Mouse (Mus musculus): ENCODE data around the gene Arhgap23. TPM values are rescaled to one million over a fixed set of nuclear protein-coding genes. Genes with fewer than 3 reads are reported as not detected.

The Arhgap23 gene
- polyA plus RNA-seq, 1 experiment, result 14.9 TPM

DNA sequence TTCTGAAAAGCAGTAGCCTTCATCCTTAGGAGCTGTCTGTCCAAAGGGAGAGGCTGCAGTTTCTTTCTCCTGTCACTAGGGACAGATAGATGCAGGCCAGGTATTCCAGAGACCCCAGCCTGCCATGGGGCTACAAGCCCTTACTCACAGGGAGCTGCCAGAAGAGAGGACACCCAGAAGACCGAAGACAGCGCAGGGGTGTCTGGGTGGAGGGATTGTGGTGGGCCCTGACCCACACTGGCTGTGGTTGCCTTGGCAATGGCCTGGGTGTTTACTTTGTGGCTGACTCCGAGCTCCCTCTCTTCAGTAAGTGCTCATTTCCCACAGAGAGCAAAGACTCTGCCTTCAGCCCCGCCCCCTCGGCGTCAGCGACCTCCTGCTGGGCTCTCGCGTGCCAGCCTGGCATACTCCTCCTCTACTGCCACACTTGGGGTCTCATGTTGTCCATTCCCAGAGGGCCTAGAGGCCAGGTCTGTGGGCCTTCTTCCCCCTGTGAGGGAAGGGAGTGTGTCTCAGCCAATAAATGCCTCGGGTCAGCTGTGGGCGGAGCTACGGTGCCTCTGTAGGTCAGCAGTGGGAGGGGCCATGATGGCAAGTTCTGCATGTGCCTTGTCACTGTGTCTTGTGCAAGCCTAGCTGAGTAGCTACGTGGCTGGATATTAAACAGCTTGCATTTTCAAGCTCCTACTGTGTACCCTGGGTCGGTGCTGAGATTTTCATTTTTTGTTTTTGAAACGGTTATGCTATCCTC lies 19.5 kb downstream of the Arhgap23 start:
- 5% methylated on average over 15 of the region's 15 CpGs for WGBS
- TF ChIP-seq CTCF (conservative IDR thresholded peaks at IDR 0.05; ENCODE audit: insufficient read depth, insufficient read length, low read depth, low read length) (peak; percentile 36; the same call in 1 of the 2 replicates), POLR2A (IDR thresholded peaks at IDR 0.05; ENCODE audit: low read depth, low read length) (no peak)
- H3K36me3 ChIP-seq (ENCODE audit: control insufficient read depth, insufficient read depth, low read length), result no peaks in the 10 kb centered on the region
- peak overlapping the region; percentile 61 for H3K4me3 ChIP-seq (ENCODE audit: insufficient read depth, low read depth, low read length)
- peaks cover 22% of the 10 kb centered on the region for H3K4me1 ChIP-seq (ENCODE audit: control insufficient read depth, insufficient read depth, low read length)
- peak overlapping the region; percentile 89 for H3K27ac ChIP-seq (ENCODE audit: insufficient read depth, low read depth, low read length)
- DNase-seq, result peak; percentile 94
- no peaks in the 10 kb centered on the region for H3K27me3 ChIP-seq (replicated peaks; ENCODE audit: control insufficient read depth, insufficient read depth, low read length)

DNA sequence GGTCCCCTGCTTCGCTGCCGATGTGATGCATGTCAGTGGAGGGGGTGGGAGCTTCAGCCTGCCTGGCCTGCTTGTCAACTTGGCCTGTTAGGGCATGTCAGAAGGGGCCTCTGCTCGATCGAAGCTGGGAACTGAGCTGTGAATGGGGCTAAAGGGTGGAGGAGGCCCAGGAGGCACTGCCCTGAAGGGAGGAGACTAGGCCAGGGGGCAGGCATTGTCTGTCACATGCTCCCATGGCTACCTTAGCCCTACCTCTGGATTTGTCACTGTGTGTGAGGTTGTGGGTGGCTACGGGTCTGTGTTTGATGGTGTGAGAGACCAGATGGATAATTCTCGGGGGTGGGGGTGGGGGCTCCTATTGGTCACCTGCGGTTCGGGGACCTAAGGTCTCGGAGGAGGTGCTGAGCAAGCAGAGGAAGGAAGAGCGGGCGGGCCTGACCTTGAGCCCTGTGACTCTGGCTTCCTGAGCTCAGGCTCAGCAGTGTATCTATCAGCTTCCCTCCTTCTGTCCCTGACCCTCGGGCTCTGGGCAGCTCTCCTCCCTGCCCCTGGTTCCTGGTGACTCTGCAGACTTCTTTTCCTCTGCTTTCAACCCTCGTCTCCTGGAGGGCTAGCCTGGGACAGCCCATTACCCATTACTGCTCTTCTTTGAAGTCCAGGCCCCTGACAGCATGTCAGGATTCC lies 20.6 kb downstream of the Arhgap23 start:
- peak overlapping the region; percentile 87 for H3K27ac ChIP-seq (ENCODE audit: insufficient read depth, low read depth, low read length)
- no peaks in the 10 kb centered on the region for H3K27me3 ChIP-seq (replicated peaks; ENCODE audit: control insufficient read depth, insufficient read depth, low read length)
- peaks cover 22% of the 10 kb centered on the region for H3K4me1 ChIP-seq (ENCODE audit: control insufficient read depth, insufficient read depth, low read length)
- 38% methylated on average over 13 of the region's 13 CpGs for WGBS
- H3K36me3 ChIP-seq (ENCODE audit: control insufficient read depth, insufficient read depth, low read length), result no peaks in the 10 kb centered on the region
- H3K4me3 ChIP-seq (ENCODE audit: insufficient read depth, low read depth, low read length), result peak overlapping the region; percentile 17; the same call in 1 of the 2 replicates
- peak; percentile 62 for DNase-seq
- no peak for TF ChIP-seq CTCF (conservative IDR thresholded peaks at IDR 0.05; ENCODE audit: insufficient read depth, insufficient read length, low read depth, low read length)
- peak; percentile 10 for TF ChIP-seq POLR2A (IDR thresholded peaks at IDR 0.05; ENCODE audit: low read depth, low read length)

DNA sequence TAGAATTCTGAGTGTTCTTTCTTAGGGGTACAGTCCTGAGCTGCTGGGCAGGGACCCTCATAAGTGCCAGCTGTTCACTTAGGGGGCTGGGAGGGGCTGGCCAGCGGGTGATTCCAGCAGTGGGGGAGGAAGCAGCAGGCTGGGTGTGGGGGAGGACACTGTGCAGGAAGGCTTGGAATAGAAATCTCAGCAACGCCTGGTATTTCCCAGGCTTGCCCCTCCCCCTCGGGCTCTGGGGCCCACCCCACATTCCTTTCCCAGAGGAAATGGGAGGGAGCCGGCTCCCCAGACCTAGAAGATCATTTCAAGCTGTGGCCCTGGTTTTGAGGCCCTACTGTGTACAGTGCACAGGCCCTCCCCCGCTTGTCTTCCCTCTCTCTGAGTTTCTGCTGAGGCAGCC lies 22.4 kb downstream of the Arhgap23 start:
- H3K36me3 ChIP-seq (ENCODE audit: control insufficient read depth, insufficient read depth, low read length), result no peaks in the 10 kb centered on the region
- H3K27ac ChIP-seq (ENCODE audit: insufficient read depth, low read depth, low read length), result peak overlapping the region; percentile 95
- no peak overlapping the region for H3K4me3 ChIP-seq (ENCODE audit: insufficient read depth, low read depth, low read length)
- 26% methylated on average over 5 of the region's 5 CpGs for WGBS
- H3K4me1 ChIP-seq (ENCODE audit: control insufficient read depth, insufficient read depth, low read length), result peaks cover 22% of the 10 kb centered on the region
- TF ChIP-seq POLR2A (IDR thresholded peaks at IDR 0.05; ENCODE audit: low read depth, low read length), result no peak
- no peak for TF ChIP-seq CTCF (conservative IDR thresholded peaks at IDR 0.05; ENCODE audit: insufficient read depth, insufficient read length, low read depth, low read length)
- no peaks in the 10 kb centered on the region for H3K27me3 ChIP-seq (replicated peaks; ENCODE audit: control insufficient read depth, insufficient read depth, low read length)
- DNase-seq, result peak; percentile 93

DNA sequence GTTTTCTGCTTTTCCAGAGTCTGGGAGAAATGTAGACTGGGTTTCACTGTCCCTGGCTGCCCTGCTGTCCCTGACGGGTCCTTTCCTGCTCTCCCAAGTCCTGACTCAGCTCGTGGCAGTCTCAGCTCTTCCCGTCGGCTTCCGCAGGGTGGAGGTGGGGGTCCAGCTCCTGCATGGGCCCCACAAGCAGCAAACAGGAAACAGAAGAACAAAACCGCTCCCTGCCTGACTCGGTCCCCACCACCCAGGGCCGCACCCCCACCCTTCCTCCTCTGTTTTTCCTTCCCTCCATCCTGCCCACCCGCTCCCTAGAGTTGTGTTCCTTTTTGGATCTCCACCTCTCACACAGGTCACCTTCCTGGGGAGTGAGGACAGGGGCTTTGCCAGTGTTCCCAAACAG lies 23.5 kb downstream of the Arhgap23 start:
- H3K4me3 ChIP-seq (ENCODE audit: insufficient read depth, low read depth, low read length), result no peak overlapping the region

DNA sequence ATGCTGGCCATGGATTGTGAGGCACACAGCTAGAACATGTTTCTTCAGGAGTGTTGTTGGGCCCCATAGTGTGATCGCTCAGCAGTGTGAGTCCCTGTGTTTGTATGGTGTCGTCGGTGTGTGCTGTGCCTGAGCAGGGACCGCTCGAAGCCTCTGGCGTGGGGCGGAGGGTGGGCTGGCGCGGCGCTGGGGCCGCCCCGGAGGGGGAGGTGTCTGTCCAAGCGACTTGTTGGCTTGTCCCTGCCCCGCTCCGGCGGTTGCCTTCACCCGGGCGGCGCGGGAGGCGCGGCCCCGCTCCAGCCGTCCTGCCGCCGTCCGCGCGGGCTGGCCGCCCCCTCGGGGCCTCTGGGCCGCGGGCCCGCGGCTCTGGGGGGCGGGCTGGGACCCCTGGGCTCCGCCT lies 24.6 kb downstream of the Arhgap23 start:
- H3K27me3 ChIP-seq (replicated peaks; ENCODE audit: control insufficient read depth, insufficient read depth, low read length), result no peaks in the 10 kb centered on the region
- H3K4me3 ChIP-seq (ENCODE audit: insufficient read depth, low read depth, low read length), result peak overlapping the region; percentile 63
- peak; percentile 78 for TF ChIP-seq POLR2A (IDR thresholded peaks at IDR 0.05; ENCODE audit: low read depth, low read length)
- TF ChIP-seq CTCF (conservative IDR thresholded peaks at IDR 0.05; ENCODE audit: insufficient read depth, insufficient read length, low read depth, low read length), result no peak
- peaks cover 19% of the 10 kb centered on the region for H3K4me1 ChIP-seq (ENCODE audit: control insufficient read depth, insufficient read depth, low read length)
- peak; percentile 86 for DNase-seq
- H3K36me3 ChIP-seq (ENCODE audit: control insufficient read depth, insufficient read depth, low read length), result no peaks in the 10 kb centered on the region
- peak overlapping the region; percentile 58 for H3K27ac ChIP-seq (ENCODE audit: insufficient read depth, low read depth, low read length)
- WGBS, result 3% methylated on average over 35 of the region's 37 CpGs

More for the DNA sequence above, 23.5 kb downstream of the Arhgap23 start:
- 48% methylated on average over 9 of the region's 9 CpGs for WGBS
- H3K27me3 ChIP-seq (replicated peaks; ENCODE audit: control insufficient read depth, insufficient read depth, low read length), result no peaks in the 10 kb centered on the region
- peak; percentile 79 for DNase-seq
- no peaks in the 10 kb centered on the region for H3K36me3 ChIP-seq (ENCODE audit: control insufficient read depth, insufficient read depth, low read length)
- H3K4me1 ChIP-seq (ENCODE audit: control insufficient read depth, insufficient read depth, low read length), result peaks cover 22% of the 10 kb centered on the region
- peak overlapping the region; percentile 95 for H3K27ac ChIP-seq (ENCODE audit: insufficient read depth, low read depth, low read length)
- TF ChIP-seq CTCF (conservative IDR thresholded peaks at IDR 0.05; ENCODE audit: insufficient read depth, insufficient read length, low read depth, low read length) (no peak), POLR2A (IDR thresholded peaks at IDR 0.05; ENCODE audit: low read depth, low read length) (no peak)

DNA sequence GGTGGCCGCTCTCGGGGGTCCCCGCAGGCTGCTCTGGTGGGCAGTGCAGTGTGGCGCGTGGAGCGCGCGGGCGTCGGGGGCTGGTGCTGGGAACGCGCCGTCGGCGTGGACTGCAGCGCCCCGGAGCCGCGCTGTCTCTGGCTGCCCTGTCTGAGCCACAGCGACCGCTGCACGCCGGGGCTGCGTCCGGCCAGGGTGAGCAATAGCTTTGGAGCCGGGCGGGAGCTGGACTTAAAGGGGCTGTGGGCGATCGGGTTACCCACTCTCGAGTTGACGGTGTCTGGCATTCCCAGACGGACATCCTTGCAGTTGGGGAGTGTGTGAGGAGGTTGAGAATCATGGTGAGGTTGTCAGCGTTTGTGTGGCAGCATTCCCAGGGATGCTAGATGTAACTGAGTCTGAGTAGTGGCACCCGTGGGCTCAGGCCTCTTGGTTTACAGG lies 25.1 kb downstream of the Arhgap23 start:
- TF ChIP-seq CTCF (conservative IDR thresholded peaks at IDR 0.05; ENCODE audit: insufficient read depth, insufficient read length, low read depth, low read length) (no peak), POLR2A (IDR thresholded peaks at IDR 0.05; ENCODE audit: low read depth, low read length) (no peak)
- peak overlapping the region; percentile 63 for H3K4me3 ChIP-seq (ENCODE audit: insufficient read depth, low read depth, low read length)
- peak overlapping the region; percentile 58 for H3K27ac ChIP-seq (ENCODE audit: insufficient read depth, low read depth, low read length)
- no peaks in the 10 kb centered on the region for H3K27me3 ChIP-seq (replicated peaks; ENCODE audit: control insufficient read depth, insufficient read depth, low read length)
- no peaks in the 10 kb centered on the region for H3K36me3 ChIP-seq (ENCODE audit: control insufficient read depth, insufficient read depth, low read length)
- DNase-seq, result no peak
- 4% methylated on average over 34 of the region's 34 CpGs for WGBS
- H3K4me1 ChIP-seq (ENCODE audit: control insufficient read depth, insufficient read depth, low read length), result peaks cover 16% of the 10 kb centered on the region

Data from kidney, adult 2 months (tissue).